Mouse (Mus musculus): ENCODE results near the gene Zfp853. TPM values are rescaled to one million over a fixed set of nuclear protein-coding genes. Genes with fewer than 3 reads are reported as not detected.
A peak's percentile ranks its signal among the peaks of the same experiment; 100 is the strongest.

The Zfp853 gene
- polyA plus RNA-seq, 1 experiment from 2014 or later: not detected

DNA sequence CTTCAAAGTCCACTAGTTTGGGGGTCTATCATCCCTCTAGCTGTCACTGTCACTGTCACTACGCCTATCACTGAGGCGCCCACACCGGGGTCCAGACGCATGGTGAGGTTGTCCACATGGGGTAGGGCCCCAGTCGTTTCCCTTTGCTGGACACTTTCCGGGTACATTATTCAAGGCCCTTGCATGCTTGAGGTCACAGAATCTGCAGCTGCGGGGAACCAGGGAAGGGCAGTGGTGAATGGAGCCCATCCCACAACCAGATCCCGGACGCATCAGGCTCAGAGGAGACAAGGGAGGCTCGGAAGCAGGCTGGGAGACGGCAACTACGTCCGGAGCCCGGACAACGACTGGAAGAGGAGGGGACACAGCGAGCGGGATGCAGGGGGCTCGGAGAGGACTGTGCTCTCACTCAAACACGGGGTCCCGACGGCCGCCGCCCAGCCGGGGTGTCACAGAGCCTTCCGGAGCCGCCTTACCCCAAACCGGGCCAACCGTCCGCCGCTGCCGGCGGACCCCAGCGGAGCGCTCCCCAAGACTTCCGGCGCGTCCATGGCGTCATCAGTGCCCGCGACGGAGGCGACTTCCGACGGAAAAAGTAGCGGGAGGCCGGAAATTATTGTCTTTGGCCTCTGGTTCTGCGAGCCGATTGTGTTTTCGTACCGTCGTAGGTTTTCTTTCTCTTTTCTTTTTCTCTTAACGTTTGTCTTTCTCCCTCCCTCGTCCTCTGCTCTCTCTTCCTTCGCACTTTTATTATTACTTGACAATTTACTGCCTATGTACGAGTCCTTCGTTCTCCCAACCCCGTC is 35.5 kb upstream of the Zfp853 start, which contains the start of gene Zdhhc4:
Zdhhc4 (minus strand) TSS at position 567 of the 806 bp plus-strand sequence.
- under 1% methylated on average over 52 of the region's 57 CpGs for WGBS
- Histone ChIP-seq H3K27ac (ENCODE audit: low read length) (peak within 1 kb of the TSS; percentile 79), H3K4me3 (ENCODE audit: low read depth, low read length) (peak within 1 kb of the TSS; percentile 87), H3K36me3 (ENCODE audit: insufficient read depth, low read length) (peaks cover 12% of the 10 kb centered on the region; the same call in 1 of the 2 replicates), H3K9ac (replicated peaks; ENCODE audit: low read depth) (peak within 1 kb of the TSS; percentile 93), H3K9me3 (ENCODE audit: low read length) (no peaks in the 10 kb centered on the region), H3K4me1 (ENCODE audit: insufficient read depth, low read depth, low read length) (no peaks in the 10 kb centered on the region; the same call in 1 of the 2 replicates), H3K4me2 (replicated peaks; ENCODE audit: low read depth, low read length) (peak within 1 kb of the TSS; percentile 90), H3K27me3 (replicated peaks; ENCODE audit: insufficient read depth, low read length) (no peaks in the 10 kb centered on the region)
- peak; percentile 90 for DNase-seq (ENCODE audit: low spot score)
- ATAC-seq: peak; percentile 92
- no peak for TF ChIP-seq EP300 (IDR thresholded peaks at IDR 0.05)
- no peak for TF ChIP-seq CTCF (IDR thresholded peaks at IDR 0.05)

DNA sequence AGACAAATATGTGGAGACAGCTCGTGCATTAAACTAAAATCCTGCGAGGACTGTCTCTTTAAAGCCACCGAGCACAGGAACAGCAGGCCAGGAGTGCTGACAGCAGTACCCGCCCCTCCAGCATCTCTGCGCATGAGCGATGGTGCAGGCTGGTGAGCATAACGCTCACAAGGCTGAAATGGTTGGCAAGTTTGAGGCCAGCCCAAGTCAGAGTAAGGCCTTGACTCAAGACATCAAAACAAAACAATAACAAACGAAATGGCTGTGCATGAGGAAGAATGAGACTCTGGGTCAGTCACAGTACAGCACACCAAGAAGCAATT is 23.8 kb upstream of the Zfp853 start:
- no peak for TF ChIP-seq CTCF (IDR thresholded peaks at IDR 0.05)
- TF ChIP-seq EP300 (IDR thresholded peaks at IDR 0.05): no peak
- DNase-seq (ENCODE audit: low spot score) (no peak), ATAC-seq (no peak)
- Histone ChIP-seq H3K4me1 (ENCODE audit: insufficient read depth, low read depth, low read length) (no peaks in the 10 kb centered on the region; the same call in 1 of the 2 replicates), H3K27me3 (replicated peaks; ENCODE audit: insufficient read depth, low read length) (no peaks in the 10 kb centered on the region), H3K4me2 (replicated peaks; ENCODE audit: low read depth, low read length) (no peak overlapping the region), H3K4me3 (ENCODE audit: low read depth, low read length) (no peak overlapping the region), H3K9ac (replicated peaks; ENCODE audit: low read depth) (no peak overlapping the region), H3K27ac (ENCODE audit: low read length) (no peak overlapping the region), H3K36me3 (ENCODE audit: insufficient read depth, low read length) (peaks cover 28% of the 10 kb centered on the region), H3K9me3 (ENCODE audit: low read length) (no peaks in the 10 kb centered on the region)
- WGBS: 82% methylated on average over 8 of the region's 8 CpGs

DNA sequence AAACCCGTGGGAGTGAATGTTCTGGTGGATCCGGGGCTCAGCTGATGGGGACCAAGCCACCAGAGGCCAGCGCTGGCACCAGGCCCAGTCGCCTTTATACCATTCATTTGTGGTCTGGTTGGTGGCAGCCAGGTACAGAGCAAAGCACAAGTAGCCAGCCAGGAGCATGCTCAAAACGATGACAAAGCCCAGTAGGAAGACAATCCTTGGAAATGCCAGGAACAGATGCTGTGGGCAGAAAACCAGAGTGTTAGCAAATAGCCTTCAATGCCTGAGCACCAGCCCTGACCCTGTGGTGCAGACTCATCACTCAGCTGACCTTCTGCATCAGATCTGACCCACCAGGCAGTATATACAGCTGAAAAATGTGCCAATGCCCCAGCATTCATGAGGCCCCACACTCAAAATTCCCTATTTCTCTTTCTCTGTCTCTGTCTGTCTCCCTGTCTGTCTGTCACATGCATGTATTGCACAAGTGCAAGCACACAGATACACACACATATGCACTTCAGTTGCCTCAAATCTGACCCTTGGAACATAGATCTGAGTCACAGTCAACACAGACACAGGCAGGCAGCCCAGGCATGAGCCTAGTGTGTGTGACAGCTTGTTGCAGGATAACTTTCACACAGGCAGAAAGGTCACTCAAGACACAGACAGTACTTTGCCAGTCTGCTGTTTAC is 23.3 kb upstream of the Zfp853 start:
- H3K9ac ChIP-seq (replicated peaks; ENCODE audit: low read depth): no peak overlapping the region
- H3K36me3 ChIP-seq (ENCODE audit: insufficient read depth, low read length): peaks cover 27% of the 10 kb centered on the region
- no peaks in the 10 kb centered on the region for H3K9me3 ChIP-seq (ENCODE audit: low read length)
- ATAC-seq (no peak), DNase-seq (ENCODE audit: low spot score) (no peak)
- no peak overlapping the region for H3K4me2 ChIP-seq (replicated peaks; ENCODE audit: low read depth, low read length)
- no peaks in the 10 kb centered on the region; the same call in 1 of the 2 replicates for H3K4me1 ChIP-seq (ENCODE audit: insufficient read depth, low read depth, low read length)
- H3K27me3 ChIP-seq (replicated peaks; ENCODE audit: insufficient read depth, low read length): no peaks in the 10 kb centered on the region
- whole genome bisulfite sequencing: 86% methylated on average over 5 of the region's 5 CpGs
- no peak overlapping the region for H3K4me3 ChIP-seq (ENCODE audit: low read depth, low read length)
- no peak for TF ChIP-seq EP300 (IDR thresholded peaks at IDR 0.05)
- no peak for TF ChIP-seq CTCF (IDR thresholded peaks at IDR 0.05)
- H3K27ac ChIP-seq (ENCODE audit: low read length): no peak overlapping the region

DNA sequence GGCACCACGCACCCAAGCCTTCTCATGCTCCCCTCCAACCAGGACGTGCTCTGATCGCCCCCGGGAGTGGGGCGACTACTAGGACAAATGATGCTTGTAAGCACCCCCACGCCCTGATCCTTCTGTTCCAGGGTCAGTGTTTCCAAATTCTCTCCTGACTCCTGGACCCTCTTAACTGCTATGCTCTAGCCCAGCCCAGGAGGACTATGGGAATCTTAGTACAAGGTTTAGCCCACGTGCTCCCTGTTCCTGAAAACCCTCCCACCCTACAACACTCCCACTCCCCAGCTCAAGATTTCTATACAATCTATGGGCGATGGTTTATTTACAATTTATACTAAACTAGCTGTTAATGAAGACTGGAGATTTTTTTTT is 22.1 kb upstream of the Zfp853 start:
- no peak for DNase-seq (ENCODE audit: low spot score)
- no peak for ATAC-seq
- peak overlapping the region; percentile 89 for H3K4me3 ChIP-seq (ENCODE audit: low read depth, low read length)

DNA sequence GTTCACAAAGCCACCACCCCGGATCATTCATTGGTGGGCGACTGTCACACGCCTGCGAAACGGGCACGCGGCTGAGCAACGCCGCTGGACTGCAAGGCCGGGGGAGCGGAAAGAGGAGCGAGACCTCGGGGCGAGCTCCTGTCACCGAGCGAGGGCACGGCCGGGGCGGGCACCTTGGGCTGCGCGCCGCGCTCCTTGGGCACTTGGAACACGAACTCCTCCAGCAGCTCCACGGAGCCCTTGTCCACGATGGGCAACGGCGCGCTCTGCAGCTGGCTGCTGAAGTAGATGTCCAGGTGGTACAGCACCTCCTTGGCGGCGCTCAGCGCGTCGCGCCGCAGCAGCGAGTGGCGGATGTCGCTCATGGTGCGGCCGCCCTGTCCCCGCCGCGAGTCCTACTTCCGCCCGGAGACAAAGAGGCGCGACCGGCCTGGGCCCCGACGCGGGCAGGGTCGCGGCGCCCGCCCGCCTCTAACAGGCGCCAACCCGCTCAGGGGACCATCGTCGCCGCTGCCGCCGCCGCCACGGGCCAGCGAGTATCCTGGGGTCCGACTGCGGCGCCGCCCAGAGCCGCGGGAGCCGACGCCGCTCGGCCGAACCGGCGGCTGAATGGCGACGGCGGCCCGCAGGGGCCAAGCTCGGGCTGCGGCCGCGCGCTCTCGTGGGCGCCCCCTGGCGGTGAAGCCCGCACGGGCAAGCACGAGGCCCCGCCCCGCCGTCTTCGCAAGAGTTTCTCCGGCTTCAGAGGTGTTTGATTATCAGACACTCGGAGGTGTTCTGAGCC is 21.5 kb upstream of the Zfp853 start, which contains the start of gene E130309D02Rik:
E130309D02Rik (minus strand) TSS at position 631 of the 784 bp plus-strand sequence.
- peaks cover 28% of the 10 kb centered on the region; the same call in 1 of the 2 replicates for H3K36me3 ChIP-seq (ENCODE audit: insufficient read depth, low read length)
- no peaks in the 10 kb centered on the region for H3K27me3 ChIP-seq (replicated peaks; ENCODE audit: insufficient read depth, low read length)
- no peaks in the 10 kb centered on the region for H3K9me3 ChIP-seq (ENCODE audit: low read length)
- WGBS: under 1% methylated on average over 77 of the region's 101 CpGs
- H3K9ac ChIP-seq (replicated peaks; ENCODE audit: low read depth): peak within 1 kb of the TSS; percentile 76
- ATAC-seq (peak; percentile 92), DNase-seq (ENCODE audit: low spot score) (peak; percentile 90)
- peak within 1 kb of the TSS; percentile 95 for H3K4me2 ChIP-seq (replicated peaks; ENCODE audit: low read depth, low read length)
- no peaks in the 10 kb centered on the region; the same call in 1 of the 2 replicates for H3K4me1 ChIP-seq (ENCODE audit: insufficient read depth, low read depth, low read length)
- peak within 1 kb of the TSS; percentile 91 for H3K27ac ChIP-seq (ENCODE audit: low read length)
- TF ChIP-seq CTCF (IDR thresholded peaks at IDR 0.05): peak; percentile 82
- TF ChIP-seq EP300 (IDR thresholded peaks at IDR 0.05): no peak
- H3K4me3 ChIP-seq (ENCODE audit: low read depth, low read length): peak within 1 kb of the TSS; percentile 89

More for the DNA sequence above, 22.1 kb upstream of the Zfp853 start:
- H3K36me3 ChIP-seq (ENCODE audit: insufficient read depth, low read length): peaks cover 28% of the 10 kb centered on the region
- H3K27me3 ChIP-seq (replicated peaks; ENCODE audit: insufficient read depth, low read length): no peaks in the 10 kb centered on the region
- WGBS: 8% methylated on average over 8 of the region's 8 CpGs
- H3K27ac ChIP-seq (ENCODE audit: low read length): no peak overlapping the region
- no peaks in the 10 kb centered on the region for H3K9me3 ChIP-seq (ENCODE audit: low read length)
- peak overlapping the region; percentile 95 for H3K4me2 ChIP-seq (replicated peaks; ENCODE audit: low read depth, low read length)
- no peaks in the 10 kb centered on the region; the same call in 1 of the 2 replicates for H3K4me1 ChIP-seq (ENCODE audit: insufficient read depth, low read depth, low read length)
- TF ChIP-seq EP300 (IDR thresholded peaks at IDR 0.05): no peak
- TF ChIP-seq CTCF (IDR thresholded peaks at IDR 0.05): no peak
- H3K9ac ChIP-seq (replicated peaks; ENCODE audit: low read depth): peak overlapping the region; percentile 76; the same call in 1 of the 2 replicates

All from lung, postnatal 0 days (tissue).